Mouse (Mus musculus) bone marrow macrophage, adult 2 months (primary cell): ENCODE data around the gene Klra4. TPM values are rescaled to one million over a fixed set of nuclear protein-coding genes. Genes with fewer than 3 reads are reported as not detected.
"Not testable (repeated sequence)": the region's sequence is repeated elsewhere in the genome, so short reads cannot be mapped to it uniquely, and the experiment has no call there.

Source experiments
- H3K27ac ChIP-seq: 2 replicates; pipeline ENCODE4 v1.5.1; 2012; ENCODE audit warnings: low read depth, low read length; ENCODE audit not compliant: insufficient read depth
- H3K4me1 ChIP-seq: 2 replicates; pipeline ENCODE4 v1.6.1; 2012; ENCODE audit warnings: low read length; ENCODE audit not compliant: control insufficient read depth, insufficient read depth
- H3K4me3 ChIP-seq: 2 replicates; pipeline ENCODE4 v1.5.1; 2012; ENCODE audit warnings: mild to moderate bottlenecking, low read length, moderate library complexity; ENCODE audit not compliant: insufficient read depth
- CTCF ChIP-seq: IDR thresholded peaks from 2 replicates; pipeline ENCODE4 v1.5.1; 2012; ENCODE audit warnings: low read depth, mild to moderate bottlenecking, low read length, moderate library complexity
- POLR2A ChIP-seq: IDR thresholded peaks from 2 replicates; pipeline ENCODE4 v1.6.1; 2012; ENCODE audit warnings: mild to moderate bottlenecking, low read depth, low read length, borderline replicate concordance
- polyA plus RNA-seq: library from polyadenylated mRNA; stranded (reverse); fragments of >200 nt; gene quantifications from 2 replicates; pipeline ENCODE4 v1.2.4, GENCODE M21; 2012; ENCODE audit not compliant: missing spikeins, insufficient read depth, insufficient read length

The Klra4 gene
- polyA plus RNA-seq = not detected in 2 replicates

DNA sequence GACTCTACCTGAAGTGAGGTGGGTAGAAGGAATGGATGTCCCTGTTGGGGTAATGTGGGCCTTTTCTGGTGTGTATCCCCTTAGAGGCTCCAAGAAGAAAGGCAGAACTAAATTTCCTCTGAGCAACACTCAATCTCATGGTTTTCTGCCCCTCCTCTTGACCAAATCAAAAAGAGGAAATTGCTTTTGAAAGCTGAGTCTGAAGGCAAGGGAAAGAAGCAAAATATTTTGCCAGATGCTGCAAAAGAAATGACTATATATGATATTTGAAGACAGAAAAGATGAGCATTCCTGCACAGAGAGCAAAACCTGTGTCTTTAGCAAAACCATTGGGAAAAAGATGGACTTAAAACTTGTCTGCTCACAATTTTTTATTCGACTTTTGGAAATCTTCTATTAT lies at the start of gene Klra4:
Klra4 (minus strand) TSS at position 101 of the 400 bp plus-strand sequence.
- H3K4me3 ChIP-seq, H3K27ac ChIP-seq, H3K4me1 ChIP-seq: not testable (repeated sequence)

DNA sequence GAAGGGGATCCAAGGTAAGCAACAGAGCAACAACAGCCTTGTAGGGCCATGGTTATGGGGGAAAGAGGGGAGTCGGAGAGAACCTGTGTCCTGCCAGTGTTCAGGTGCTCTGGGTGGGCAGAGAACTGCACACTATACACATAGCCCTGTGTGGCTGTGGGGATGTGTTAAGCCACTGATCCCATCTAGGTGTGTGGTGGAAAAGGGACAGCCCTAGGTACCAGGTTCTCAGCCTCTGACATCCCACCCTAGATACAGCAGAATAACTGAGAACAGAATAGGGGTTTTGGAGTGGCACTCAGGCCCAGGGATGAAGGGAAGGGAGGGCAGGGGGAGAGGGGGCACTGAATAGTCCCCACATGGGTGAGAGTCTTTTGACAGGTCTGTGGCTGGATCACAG lies 43.4 kb upstream of the Klra4 start:
- no peak overlapping the region for H3K27ac ChIP-seq
- H3K4me3 ChIP-seq = no peak overlapping the region
- TF ChIP-seq CTCF (no peak), POLR2A (no peak)
- H3K4me1 ChIP-seq = no peaks in the 10 kb centered on the region

DNA sequence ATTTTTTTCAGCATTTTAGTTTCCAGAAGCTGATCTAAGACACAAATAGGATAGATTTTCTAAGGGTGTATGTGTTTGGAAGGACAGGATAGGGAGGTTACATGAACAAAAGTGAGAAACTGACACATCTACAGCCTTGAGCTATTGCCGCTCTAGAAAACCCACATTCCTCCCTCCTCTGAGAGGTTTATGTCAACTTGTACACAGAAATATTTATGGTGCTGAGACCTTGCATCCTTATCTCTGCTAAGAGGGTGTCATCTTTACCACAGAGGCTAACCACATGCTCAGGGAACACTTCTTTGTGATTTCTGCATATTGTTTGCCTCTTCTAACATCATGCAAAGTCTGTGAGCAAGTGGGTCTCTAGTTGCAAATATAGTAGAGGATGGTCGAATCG lies 35.7 kb upstream of the Klra4 start:
- H3K27ac ChIP-seq, H3K4me1 ChIP-seq, H3K4me3 ChIP-seq: not testable (repeated sequence)

DNA sequence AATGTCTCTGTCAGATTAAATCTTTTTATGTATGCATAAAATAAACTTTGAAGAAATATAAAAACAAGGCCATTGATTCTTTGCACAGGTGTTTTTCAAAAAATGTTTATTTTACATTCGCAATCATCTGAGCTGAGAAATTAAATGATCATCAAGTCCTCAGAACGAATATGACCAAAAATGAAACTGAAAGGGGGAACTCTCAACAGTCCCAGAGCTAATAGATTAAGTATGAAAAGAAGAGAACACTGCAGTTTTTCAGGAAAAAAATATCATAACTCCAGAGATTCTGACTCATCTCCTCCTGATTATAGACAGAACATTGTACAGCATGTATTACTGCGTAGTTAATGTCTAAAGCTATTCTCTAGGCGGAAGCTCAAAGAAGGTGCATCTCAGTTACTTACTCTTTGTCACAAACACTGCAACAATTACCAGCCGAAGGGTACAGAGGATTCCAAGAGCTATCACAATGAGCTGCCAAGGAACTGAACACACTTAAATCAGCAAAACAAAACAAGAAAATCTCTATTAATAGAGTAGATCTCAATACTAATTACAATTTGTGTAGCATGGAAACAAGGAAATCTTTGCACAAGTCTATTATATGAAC lies 25.4 kb upstream of the Klra4 start:
- TF ChIP-seq CTCF = no peak
- 0 out of 2 replicates have a peak, but pooled peaks cover 2% of the 10 kb centered on the region for H3K4me1 ChIP-seq
- peak overlapping the region; percentile 68 for H3K27ac ChIP-seq
- peak overlapping the region; percentile 39 for H3K4me3 ChIP-seq

DNA sequence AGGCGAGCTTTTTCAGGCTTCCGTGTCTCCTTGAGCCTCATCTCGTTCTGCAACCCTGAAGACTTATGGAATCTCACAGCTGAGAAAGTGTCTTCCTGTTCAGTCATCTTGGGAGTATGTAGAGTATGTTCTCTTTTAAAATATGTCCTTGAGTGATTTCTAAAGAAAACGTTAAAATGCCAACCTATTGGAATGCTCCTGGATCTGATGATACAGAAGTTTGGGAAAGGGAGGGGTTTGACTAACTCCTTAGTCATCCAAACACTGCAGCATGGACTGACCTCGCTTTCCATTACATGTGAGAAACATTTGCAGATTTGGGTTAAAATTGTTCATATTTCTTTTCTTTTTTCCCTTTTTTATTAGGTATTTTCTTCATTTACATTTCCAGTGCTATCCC lies 1.9 kb downstream of the Klra4 start:
- Histone ChIP-seq H3K4me1 (no peaks in the 10 kb centered on the region), H3K4me3 (no peak overlapping the region), H3K27ac (no peak overlapping the region)
- no peak for TF ChIP-seq CTCF
- TF ChIP-seq POLR2A = no peak

DNA sequence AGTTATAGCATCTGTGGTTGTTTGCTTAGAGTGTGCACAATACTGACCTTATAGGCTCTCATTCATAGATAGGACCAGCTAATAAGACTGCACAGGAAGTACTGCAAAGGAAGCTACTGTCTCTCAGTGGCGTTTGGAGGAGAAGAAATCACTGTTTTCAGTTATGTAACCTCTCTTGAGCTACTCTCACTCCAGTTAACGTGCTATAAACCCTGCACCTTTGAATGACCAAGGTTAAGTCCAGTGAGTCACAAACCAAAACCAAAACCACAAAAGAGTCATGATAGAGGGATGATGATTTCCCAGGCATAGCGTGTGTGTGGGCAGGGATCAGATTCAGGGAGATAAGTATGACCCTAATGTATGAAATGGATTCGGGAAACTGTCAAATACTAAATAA lies 31.9 kb downstream of the Klra4 start:
- not testable (repeated sequence) for H3K4me1 ChIP-seq, H3K4me3 ChIP-seq, H3K27ac ChIP-seq

DNA sequence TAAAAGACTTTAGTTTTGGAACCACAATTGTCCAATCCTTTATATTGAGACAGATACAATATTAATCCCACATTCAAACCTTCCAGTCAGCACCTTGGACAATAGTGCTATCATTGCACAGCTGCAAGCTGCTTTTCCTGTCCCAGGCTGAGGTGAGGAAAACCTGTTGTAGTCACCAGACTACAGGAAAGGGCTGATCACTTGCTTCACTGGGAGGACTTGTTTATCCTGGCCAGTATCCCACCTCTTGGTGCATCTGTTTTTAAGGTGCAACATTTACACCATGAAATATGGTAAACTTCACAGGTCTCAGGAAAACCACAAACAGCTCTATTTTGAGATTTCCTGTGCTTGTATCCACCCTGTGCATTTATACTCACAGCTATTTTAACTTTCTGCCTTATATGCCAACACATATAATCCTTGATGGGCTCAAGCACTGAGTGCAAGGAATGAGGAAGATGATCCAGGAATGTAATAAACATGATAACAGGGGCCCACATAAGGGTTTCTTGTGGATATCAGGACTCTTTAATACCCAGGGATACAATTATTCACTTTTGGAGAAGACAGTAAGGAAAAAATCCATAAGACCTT lies 35.5 kb downstream of the Klra4 start:
- H3K4me1 ChIP-seq, H3K27ac ChIP-seq, H3K4me3 ChIP-seq: not testable (repeated sequence)

DNA sequence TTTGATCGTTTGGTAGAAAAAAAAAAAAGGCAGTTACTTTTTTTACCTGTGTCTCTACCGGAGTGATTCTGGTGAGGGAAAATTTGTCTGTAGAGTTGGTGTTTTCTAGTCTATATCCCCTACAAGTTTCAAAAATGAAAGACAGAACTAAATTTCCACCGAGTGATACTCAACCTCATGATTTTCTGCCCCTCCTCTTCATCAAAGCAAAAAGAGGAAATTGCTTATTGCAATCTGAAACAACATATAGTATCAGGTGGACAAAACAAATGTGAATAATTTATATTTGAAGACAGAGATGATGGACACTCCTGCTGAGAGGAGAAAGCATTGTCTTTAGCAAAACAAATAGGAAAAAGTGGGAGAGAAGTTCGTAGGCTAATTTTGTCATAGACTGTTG lies 40.2 kb downstream of the Klra4 start, which contains the start of gene Klra6:
Klra6 (minus strand) TSS at position 101 of the 400 bp plus-strand sequence.
- TF ChIP-seq CTCF (no peak), POLR2A (no peak)
- peaks cover 3% of the 10 kb centered on the region; the same call in 1 of the 2 replicates for H3K4me1 ChIP-seq
- H3K27ac ChIP-seq = no peak within 1 kb of the TSS
- H3K4me3 ChIP-seq = no peak within 1 kb of the TSS

Other genes with a start within 250 kb of the Klra4 start
- gene Gm17631, start 204.6 kb downstream of the Klra4 start, polyA plus RNA-seq = not detected in 2 replicates
- gene Klra17, start 190.6 kb downstream of the Klra4 start, polyA plus RNA-seq = not detected in 2 replicates
- not detected in 2 replicates for gene Klra5, start 149.6 kb downstream of the Klra4 start, polyA plus RNA-seq
- not detected in 2 replicates for gene Klra6, start 40.3 kb downstream of the Klra4 start, polyA plus RNA-seq
- not detected in 2 replicates for gene Klra8, start 62.6 kb upstream of the Klra4 start, polyA plus RNA-seq
- gene Klra9, start 125.8 kb upstream of the Klra4 start, polyA plus RNA-seq = not detected in 2 replicates
- not detected in 2 replicates for gene Klra7, start 166.1 kb upstream of the Klra4 start, polyA plus RNA-seq
- not detected in 2 replicates for gene Klra10, start 214.7 kb upstream of the Klra4 start, polyA plus RNA-seq